Mouse (Mus musculus): ENCODE results near the gene Smgc. TPM values are rescaled to one million over a fixed set of nuclear protein-coding genes. Genes with fewer than 3 reads are reported as not detected.
"Not testable (repeated sequence)": the region's sequence is repeated elsewhere in the genome, so short reads cannot be mapped to it uniquely, and the experiment has no call there.

Smgc gene
- polyA plus RNA-seq (2015; fragmentation: Nextera tagmentation; extraction: Ambion mirVana), result 0.33 TPM in 1 of 2 replicates, not detected in the other

- no peaks in the 10 kb centered on the region for H3K9me3 ChIP-seq (replicated peaks)
- 79% methylated on average over 7 of the region's 7 CpGs for WGBS
- no peak within 1 kb of the TSS for H3K27ac ChIP-seq (replicated peaks)
- no peak within 1 kb of the TSS for H3K9ac ChIP-seq
- H3K4me3 ChIP-seq (replicated peaks), result no peak within 1 kb of the TSS
- H3K4me1 ChIP-seq, result no peaks in the 10 kb centered on the region
- no peaks in the 10 kb centered on the region for H3K27me3 ChIP-seq
- ATAC-seq (ENCODE audit: insufficient number of reproducible peaks, low FRiP score, low TSS enrichment, low read depth), result no peak
- H3K4me2 ChIP-seq (replicated peaks), result no peak within 1 kb of the TSS
- no peaks in the 10 kb centered on the region for H3K36me3 ChIP-seq
These were observed at the start of gene Smgc for GRCm38 (mm10) chr15:91837965-91838364. Gene Smgc (plus strand): TSS chr15:91838265.

- Histone ChIP-seq H3K4me2 (replicated peaks) (no peak overlapping the region), H3K36me3 (0 out of 2 replicates have a peak, but pooled peaks cover 6% of the 10 kb centered on the region), H3K27me3 (no peaks in the 10 kb centered on the region)
These were observed 49.7 kb upstream of the Smgc start for GRCm38 (mm10) chr15:91788338-91788737.

GRCm38 (mm10) chr15:91806463-91806862 lies 31.6 kb upstream of the Smgc start:
- no peaks in the 10 kb centered on the region for H3K27me3 ChIP-seq

More at GRCm38 (mm10) chr15:91788338-91788737, 49.7 kb upstream of the Smgc start:
- H3K4me3 ChIP-seq (replicated peaks), result no peak overlapping the region
- H3K9me3 ChIP-seq (replicated peaks), result no peaks in the 10 kb centered on the region
- no peak overlapping the region for H3K9ac ChIP-seq
- no peaks in the 10 kb centered on the region for H3K4me1 ChIP-seq
- no peak for ATAC-seq (ENCODE audit: insufficient number of reproducible peaks, low FRiP score, low TSS enrichment, low read depth)
- no peak overlapping the region for H3K27ac ChIP-seq (replicated peaks)
- WGBS, result 66% methylated on average over 11 of the region's 11 CpGs

GRCm38 (mm10) chr15:91835319-91835718 lies 2.7 kb upstream of the Smgc start:
- ATAC-seq (ENCODE audit: insufficient number of reproducible peaks, low FRiP score, low TSS enrichment, low read depth), result no peak
- Histone ChIP-seq H3K36me3 (no peaks in the 10 kb centered on the region), H3K9ac (no peak overlapping the region), H3K27ac (replicated peaks) (no peak overlapping the region), H3K4me2 (replicated peaks) (no peak overlapping the region), H3K9me3 (replicated peaks) (no peaks in the 10 kb centered on the region), H3K27me3 (no peaks in the 10 kb centered on the region), H3K4me1 (no peaks in the 10 kb centered on the region), H3K4me3 (replicated peaks) (no peak overlapping the region)
- 70% methylated on average over 6 of the region's 6 CpGs for WGBS

More at GRCm38 (mm10) chr15:91806463-91806862, 31.6 kb upstream of the Smgc start:
- no peaks in the 10 kb centered on the region for H3K9me3 ChIP-seq (replicated peaks)
- WGBS, result 76% methylated on average over 4 of the region's 4 CpGs
- H3K9ac ChIP-seq, result no peak overlapping the region
- ATAC-seq (ENCODE audit: insufficient number of reproducible peaks, low FRiP score, low TSS enrichment, low read depth), result no peak
- no peak overlapping the region for H3K4me2 ChIP-seq (replicated peaks)
- H3K27ac ChIP-seq (replicated peaks), result no peak overlapping the region
- H3K4me1 ChIP-seq, result no peaks in the 10 kb centered on the region
- H3K36me3 ChIP-seq, result 0 out of 2 replicates have a peak, but pooled peaks cover 3% of the 10 kb centered on the region
- H3K4me3 ChIP-seq (replicated peaks), result no peak overlapping the region

GRCm38 (mm10) chr15:91864130-91864529 lies 26.1 kb downstream of the Smgc start:
- H3K27me3 ChIP-seq; H3K9ac ChIP-seq; H3K27ac ChIP-seq (replicated peaks); ATAC-seq (ENCODE audit: insufficient number of reproducible peaks, low FRiP score, low TSS enrichment, low read depth); H3K4me1 ChIP-seq; H3K36me3 ChIP-seq; H3K9me3 ChIP-seq (replicated peaks); H3K4me3 ChIP-seq (replicated peaks); H3K4me2 ChIP-seq (replicated peaks): not testable (repeated sequence)
- WGBS, result 22% methylated on average over 5 of the region's 5 CpGs

GRCm38 (mm10) chr15:91900245-91900644 lies 62.2 kb downstream of the Smgc start:
- Histone ChIP-seq H3K9me3 (replicated peaks) (no peaks in the 10 kb centered on the region), H3K27ac (replicated peaks) (no peak overlapping the region), H3K4me3 (replicated peaks) (no peak overlapping the region), H3K27me3 (no peaks in the 10 kb centered on the region), H3K4me2 (replicated peaks) (no peak overlapping the region), H3K9ac (no peak overlapping the region), H3K4me1 (no peaks in the 10 kb centered on the region), H3K36me3 (no peaks in the 10 kb centered on the region)
- WGBS, result 67% methylated on average over 6 of the region's 6 CpGs
- ATAC-seq (ENCODE audit: insufficient number of reproducible peaks, low FRiP score, low TSS enrichment, low read depth), result no peak

GRCm38 (mm10) chr15:91907046-91907445 lies 69.0 kb downstream of the Smgc start:
- H3K27me3 ChIP-seq; H3K36me3 ChIP-seq; H3K4me3 ChIP-seq (replicated peaks); H3K9me3 ChIP-seq (replicated peaks); H3K27ac ChIP-seq (replicated peaks); H3K4me1 ChIP-seq; ATAC-seq (ENCODE audit: insufficient number of reproducible peaks, low FRiP score, low TSS enrichment, low read depth); H3K4me2 ChIP-seq (replicated peaks); H3K9ac ChIP-seq: not testable (repeated sequence)
- WGBS, result 86% methylated on average over 3 of the region's 11 CpGs

Other genes with a start within 250 kb of the Smgc start
- 5.7 and 6.2 TPM in 2 replicates for gene Lrrk2, start 165.1 kb upstream of the Smgc start, polyA plus RNA-seq (2015; fragmentation: Nextera tagmentation; extraction: Ambion mirVana)
- gene Cntn1, start 212.9 kb downstream of the Smgc start, polyA plus RNA-seq (2015; fragmentation: Nextera tagmentation; extraction: Ambion mirVana), result 1.4 and 2.2 TPM in 2 replicates